Mouse (Mus musculus) midbrain, embryonic 12.5 days (tissue): ENCODE data around the gene Faxc. TPM values are rescaled to one million over a fixed set of nuclear protein-coding genes. Genes with fewer than 3 reads are reported as not detected.
A peak's percentile ranks its signal among the peaks of the same experiment; 100 is the strongest.

Experiments
- ATAC-seq: fragments of 200-750 bp; cut with Nextera tagmentation; 2 replicates; pipeline ENCODE4 v1.8.0; 2017; ENCODE audit warnings: low read depth, moderate TSS enrichment, moderate library complexity; ENCODE audit not compliant: low FRiP score
- H3K27ac ChIP-seq: fragments of 300-500 bp; sonication (generic); replicated peaks from 2 replicates; pipeline ENCODE4 v1.5.1; 2016; ENCODE audit warnings: mild to moderate bottlenecking
- H3K27me3 ChIP-seq: fragments of 300-500 bp; sonication (generic); 2 replicates; pipeline ENCODE4 v1.6.1; 2016; ENCODE audit warnings: mild to moderate bottlenecking
- H3K36me3 ChIP-seq: fragments of 300-500 bp; sonication (generic); 2 replicates; pipeline ENCODE4 v1.6.1; 2016
- H3K4me1 ChIP-seq: fragments of 300-500 bp; sonication (generic); 2 replicates; pipeline ENCODE4 v1.6.1; 2016
- H3K4me2 ChIP-seq: fragments of 300-500 bp; sonication (generic); replicated peaks from 2 replicates; pipeline ENCODE4 v1.6.1; 2016; ENCODE audit warnings: mild to moderate bottlenecking, moderate library complexity
- H3K4me3 ChIP-seq: fragments of 300-500 bp; sonication (generic); 2 replicates; pipeline ENCODE4 v1.5.1; 2016; ENCODE audit warnings: mild to moderate bottlenecking
- H3K9ac ChIP-seq: fragments of 300-500 bp; sonication (generic); replicated peaks from 2 replicates; pipeline ENCODE4 v1.6.1; 2016; ENCODE audit warnings: mild to moderate bottlenecking, moderate library complexity
- H3K9me3 ChIP-seq: fragments of 300-500 bp; sonication (generic); 2 replicates; pipeline ENCODE4 v1.6.1; 2016; ENCODE audit warnings: mild to moderate bottlenecking
- WGBS: fragments of 180-500 bp; shearing (Covaris S2); methylation state at CpG from one replicate; pipeline ENCODE4 v1.1.7; 2016; 5-methylcytosine and 5-hydroxymethylcytosine counted together
- polyA plus RNA-seq: library from polyadenylated mRNA; unstranded; fragments of >200 nt; fragmentation: Nextera tagmentation; extraction: Ambion mirVana; gene quantifications from 2 replicates; pipeline ENCODE4 v1.2.1, GENCODE M21; 2016

Gene Faxc
- polyA plus RNA-seq, 1 experiment from 2014 or later = 24.9 TPM

GRCm38 (mm10) chr4:21971949-21972348, 40.8 kb downstream of the Faxc start:
- no peaks in the 10 kb centered on the region for H3K27me3 ChIP-seq
- WGBS = 33% methylated on average over 1 of the region's 1 CpGs

GRCm38 (mm10) chr4:21974126-21974525, 43.0 kb downstream of the Faxc start:
- no peak overlapping the region for H3K9ac ChIP-seq
- H3K27me3 ChIP-seq = no peaks in the 10 kb centered on the region
- peaks cover 7% of the 10 kb centered on the region; the same call in 1 of the 2 replicates for H3K36me3 ChIP-seq
- ATAC-seq = no peak
- H3K4me1 ChIP-seq = no peaks in the 10 kb centered on the region
- no peak overlapping the region for H3K4me2 ChIP-seq
- H3K4me3 ChIP-seq = no peak overlapping the region
- 49% methylated on average over 3 of the region's 3 CpGs for WGBS
- H3K9me3 ChIP-seq = no peaks in the 10 kb centered on the region
- H3K27ac ChIP-seq = no peak overlapping the region

More at GRCm38 (mm10) chr4:21971949-21972348, 40.8 kb downstream of the Faxc start:
- Histone ChIP-seq H3K4me1 (no peaks in the 10 kb centered on the region), H3K4me3 (no peak overlapping the region), H3K27ac (no peak overlapping the region), H3K4me2 (no peak overlapping the region), H3K36me3 (peaks cover 7% of the 10 kb centered on the region; the same call in 1 of the 2 replicates), H3K9me3 (no peaks in the 10 kb centered on the region), H3K9ac (no peak overlapping the region)
- no peak for ATAC-seq

GRCm38 (mm10) chr4:21980471-21980870, 49.3 kb downstream of the Faxc start:
- 87% methylated on average over 4 of the region's 4 CpGs for WGBS
- H3K4me1 ChIP-seq = no peaks in the 10 kb centered on the region

GRCm38 (mm10) chr4:21982449-21982848, 51.3 kb downstream of the Faxc start:
- WGBS = 92% methylated on average over 9 of the region's 9 CpGs
- peaks cover 11% of the 10 kb centered on the region; the same call in 1 of the 2 replicates for H3K36me3 ChIP-seq
- H3K27me3 ChIP-seq = no peaks in the 10 kb centered on the region
- no peak for ATAC-seq
- H3K4me3 ChIP-seq = no peak overlapping the region
- H3K9ac ChIP-seq = no peak overlapping the region
- H3K27ac ChIP-seq = no peak overlapping the region
- no peak overlapping the region for H3K4me2 ChIP-seq
- H3K4me1 ChIP-seq = no peaks in the 10 kb centered on the region
- H3K9me3 ChIP-seq = no peaks in the 10 kb centered on the region

More at GRCm38 (mm10) chr4:21980471-21980870, 49.3 kb downstream of the Faxc start:
- no peak overlapping the region for H3K9ac ChIP-seq
- no peak overlapping the region for H3K4me2 ChIP-seq
- no peaks in the 10 kb centered on the region for H3K27me3 ChIP-seq
- ATAC-seq = no peak
- peaks cover 4% of the 10 kb centered on the region; the same call in 1 of the 2 replicates for H3K36me3 ChIP-seq
- no peaks in the 10 kb centered on the region for H3K9me3 ChIP-seq
- H3K27ac ChIP-seq = no peak overlapping the region
- H3K4me3 ChIP-seq = no peak overlapping the region

GRCm38 (mm10) chr4:21986857-21987256, 55.7 kb downstream of the Faxc start:
- Histone ChIP-seq H3K9me3 (no peaks in the 10 kb centered on the region), H3K27me3 (no peaks in the 10 kb centered on the region), H3K4me2 (no peak overlapping the region), H3K4me1 (no peaks in the 10 kb centered on the region), H3K36me3 (peaks cover 11% of the 10 kb centered on the region; the same call in 1 of the 2 replicates), H3K27ac (no peak overlapping the region), H3K4me3 (no peak overlapping the region), H3K9ac (no peak overlapping the region)
- ATAC-seq = no peak
- 82% methylated on average over 8 of the region's 8 CpGs for WGBS

GRCm38 (mm10) chr4:21987460-21987859, 56.3 kb downstream of the Faxc start:
- no peaks in the 10 kb centered on the region for H3K4me1 ChIP-seq
- no peaks in the 10 kb centered on the region for H3K9me3 ChIP-seq
- no peak overlapping the region for H3K9ac ChIP-seq
- peaks cover 11% of the 10 kb centered on the region; the same call in 1 of the 2 replicates for H3K36me3 ChIP-seq
- 87% methylated on average over 10 of the region's 10 CpGs for WGBS
- no peak overlapping the region for H3K4me3 ChIP-seq
- no peak overlapping the region for H3K27ac ChIP-seq
- ATAC-seq = no peak
- no peaks in the 10 kb centered on the region for H3K27me3 ChIP-seq
- no peak overlapping the region for H3K4me2 ChIP-seq

GRCm38 (mm10) chr4:21989571-21990091, 58.5 kb downstream of the Faxc start:
- H3K4me2 ChIP-seq = no peak overlapping the region
- 88% methylated on average over 3 of the region's 3 CpGs for WGBS
- no peak overlapping the region for H3K4me3 ChIP-seq
- H3K27ac ChIP-seq = no peak overlapping the region
- no peak for ATAC-seq
- H3K9ac ChIP-seq = no peak overlapping the region
- no peaks in the 10 kb centered on the region for H3K9me3 ChIP-seq
- no peaks in the 10 kb centered on the region for H3K27me3 ChIP-seq
- H3K36me3 ChIP-seq = peaks cover 23% of the 10 kb centered on the region
- no peaks in the 10 kb centered on the region for H3K4me1 ChIP-seq

- peaks cover 32% of the 10 kb centered on the region for H3K36me3 ChIP-seq
- no peak overlapping the region for H3K4me2 ChIP-seq
- no peak overlapping the region for H3K4me3 ChIP-seq
- no peaks in the 10 kb centered on the region for H3K27me3 ChIP-seq
- H3K4me1 ChIP-seq = no peaks in the 10 kb centered on the region
- H3K9ac ChIP-seq = no peak overlapping the region
- WGBS = 44% methylated on average over 3 of the region's 3 CpGs
- peak; percentile 61; the same call in 1 of the 2 replicates for ATAC-seq
- no peak overlapping the region for H3K27ac ChIP-seq
- H3K9me3 ChIP-seq = no peaks in the 10 kb centered on the region
Observed at GRCm38 (mm10) chr4:21990580-21991235, 59.6 kb downstream of the Faxc start.

- peak overlapping the region; percentile 60 for H3K27ac ChIP-seq
- no peaks in the 10 kb centered on the region for H3K27me3 ChIP-seq
- H3K9ac ChIP-seq = no peak overlapping the region
- WGBS = 14% methylated on average over 9 of the region's 9 CpGs
- H3K4me1 ChIP-seq = peaks cover 5% of the 10 kb centered on the region; the same call in 1 of the 2 replicates
- ATAC-seq = peak; percentile 79
- no peak overlapping the region for H3K4me3 ChIP-seq
- peak overlapping the region; percentile 23; the same call in 1 of the 2 replicates for H3K4me2 ChIP-seq
- H3K9me3 ChIP-seq = no peaks in the 10 kb centered on the region
- H3K36me3 ChIP-seq = no peaks in the 10 kb centered on the region
Observed at GRCm38 (mm10) chr4:22017656-22018379, 86.7 kb downstream of the Faxc start.

- peak overlapping the region; percentile 60 for H3K27ac ChIP-seq
- H3K4me1 ChIP-seq = peaks cover 5% of the 10 kb centered on the region; the same call in 1 of the 2 replicates
- peak overlapping the region; percentile 23; the same call in 1 of the 2 replicates for H3K4me2 ChIP-seq
- no peaks in the 10 kb centered on the region for H3K27me3 ChIP-seq
- H3K9me3 ChIP-seq = no peaks in the 10 kb centered on the region
- no peaks in the 10 kb centered on the region for H3K36me3 ChIP-seq
- WGBS = 45% methylated on average over 5 of the region's 5 CpGs
- no peak overlapping the region for H3K9ac ChIP-seq
- ATAC-seq = peak; percentile 65
- H3K4me3 ChIP-seq = no peak overlapping the region
Observed at GRCm38 (mm10) chr4:22018414-22018813, 87.3 kb downstream of the Faxc start.

GRCm38 (mm10) chr4:22029951-22030350, 98.8 kb downstream of the Faxc start:
- no peaks in the 10 kb centered on the region for H3K4me1 ChIP-seq
- H3K27me3 ChIP-seq = no peaks in the 10 kb centered on the region
- no peak overlapping the region for H3K9ac ChIP-seq
- H3K4me3 ChIP-seq = no peak overlapping the region
- no peaks in the 10 kb centered on the region for H3K9me3 ChIP-seq
- 70% methylated on average over 2 of the region's 2 CpGs for WGBS
- peak; percentile 58; the same call in 1 of the 2 replicates for ATAC-seq
- no peaks in the 10 kb centered on the region for H3K36me3 ChIP-seq
- no peak overlapping the region for H3K27ac ChIP-seq
- no peak overlapping the region for H3K4me2 ChIP-seq
